Mouse (Mus musculus): Measurements from ENCODE around the gene Rit1. TPM values are rescaled to one million over a fixed set of nuclear protein-coding genes. Genes with fewer than 3 reads are reported as not detected.
A peak's percentile ranks its signal among the peaks of the same experiment; 100 is the strongest.

Rit1 gene
- 62.6 and 65.3 TPM in 2 replicates for polyA plus RNA-seq (2014; fragmentation: Nextera tagmentation; extraction: Ambion mirVana)

- Histone ChIP-seq H3K9me3 (ENCODE audit: control insufficient read depth, low read length) (no peaks in the 10 kb centered on the region), H3K4me2 (ENCODE audit: low read length) (peak within 1 kb of the TSS; percentile 66), H3K4me1 (ENCODE audit: control insufficient read depth in 2 of 2, insufficient read depth in 2 of 2, low read length in 2 of 2) (peaks cover 12 to 25% of the 10 kb centered on the region in 2 experiments), H3K36me3 (ENCODE audit: control insufficient read depth, insufficient read depth, low read length) (peaks cover 60% of the 10 kb centered on the region), H3K4me3 (ENCODE audit: control insufficient read depth in 1 of 2, insufficient read depth in 1 of 2, low read depth in 1 of 2, low read length in 2 of 2) (peak within 1 kb of the TSS; percentile 78 to 87), H3K9ac (ENCODE audit: low read length) (peak within 1 kb of the TSS; percentile 88), H3K27me3 (ENCODE audit: control insufficient read depth, insufficient read depth, low read length) (no peaks in the 10 kb centered on the region), H3K27ac (replicated peaks in 1 of 2; ENCODE audit: control insufficient read depth in 1 of 2, insufficient read depth in 1 of 2, low read depth in 2 of 2, low read length in 2 of 2) (peak within 1 kb of the TSS; percentile 70 to 81)
- ATAC-seq (ENCODE audit: insufficient number of reproducible peaks, insufficient read depth, low FRiP score, low read depth), result peak; percentile 87
- 3% methylated on average over 27 of the region's 27 CpGs for WGBS
Measured at GRCm38 (mm10) chr3:88716399-88717197, at the start of gene Rit1. TSS of gene Rit1 (plus strand) at chr3:88716838.

GRCm38 (mm10) chr3:88677399-88677798, 39.2 kb upstream of the Rit1 start:
- ATAC-seq (ENCODE audit: insufficient number of reproducible peaks, insufficient read depth, low FRiP score, low read depth), result no peak
- no peak overlapping the region for H3K27ac ChIP-seq (replicated peaks in 1 of 2; ENCODE audit: control insufficient read depth in 1 of 2, insufficient read depth in 1 of 2, low read depth in 2 of 2, low read length in 2 of 2)
- H3K4me1 ChIP-seq (ENCODE audit: control insufficient read depth in 2 of 2, insufficient read depth in 2 of 2, low read length in 2 of 2), result peaks cover 0 to 3% of the 10 kb centered on the region in 2 experiments; a peak in 1 of 4 replicates
- no peaks in the 10 kb centered on the region for H3K36me3 ChIP-seq (ENCODE audit: control insufficient read depth, insufficient read depth, low read length)
- H3K27me3 ChIP-seq (ENCODE audit: control insufficient read depth, insufficient read depth, low read length), result no peaks in the 10 kb centered on the region
- H3K9me3 ChIP-seq (ENCODE audit: control insufficient read depth, low read length), result no peaks in the 10 kb centered on the region
- H3K4me2 ChIP-seq (ENCODE audit: low read length), result peak overlapping the region; percentile 64
- peak overlapping the region; percentile 51; the same call in 1 of the 2 replicates for H3K9ac ChIP-seq (ENCODE audit: low read length)
- H3K4me3 ChIP-seq (ENCODE audit: control insufficient read depth in 1 of 2, insufficient read depth in 1 of 2, low read depth in 1 of 2, low read length in 2 of 2), result peak overlapping the region; percentile 21 to 23; a peak in 3 of 4 replicates
- WGBS, result 9% methylated on average over 11 of the region's 11 CpGs

DNA sequence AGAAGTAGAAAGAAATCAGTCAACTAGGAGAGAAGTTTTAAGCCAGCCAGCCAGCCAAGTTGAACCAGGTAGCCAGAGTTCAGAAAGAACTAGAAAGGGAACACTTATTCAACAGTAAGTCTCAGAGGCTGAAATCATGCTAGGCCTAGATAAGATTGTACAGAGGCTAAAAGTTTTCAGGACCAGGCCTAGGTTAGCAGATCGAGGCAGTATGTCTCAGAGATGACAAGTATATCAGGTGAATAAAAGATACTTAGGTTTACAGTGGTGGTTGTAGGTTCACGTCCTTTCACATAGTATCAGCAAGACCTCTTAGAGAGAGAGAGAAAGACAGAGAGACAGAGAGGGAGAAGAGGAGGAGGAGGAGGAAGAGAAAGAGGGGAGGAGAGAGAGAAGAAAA, 32.8 kb upstream of the Rit1 start:
- WGBS, result 65% methylated on average over 2 of the region's 2 CpGs
- peaks cover 3 to 20% of the 10 kb centered on the region in 2 experiments; a peak in 3 of 4 replicates for H3K4me1 ChIP-seq (ENCODE audit: control insufficient read depth in 2 of 2, insufficient read depth in 2 of 2, low read length in 2 of 2)
- no peak overlapping the region for H3K4me3 ChIP-seq (ENCODE audit: control insufficient read depth in 1 of 2, insufficient read depth in 1 of 2, low read depth in 1 of 2, low read length in 2 of 2)
- no peaks in the 10 kb centered on the region for H3K27me3 ChIP-seq (ENCODE audit: control insufficient read depth, insufficient read depth, low read length)
- ATAC-seq (ENCODE audit: insufficient number of reproducible peaks, insufficient read depth, low FRiP score, low read depth), result no peak
- no peak overlapping the region for H3K4me2 ChIP-seq (ENCODE audit: low read length)
- no peaks in the 10 kb centered on the region for H3K9me3 ChIP-seq (ENCODE audit: control insufficient read depth, low read length)
- H3K36me3 ChIP-seq (ENCODE audit: control insufficient read depth, insufficient read depth, low read length), result peaks cover 18% of the 10 kb centered on the region
- H3K27ac ChIP-seq (replicated peaks in 1 of 2; ENCODE audit: control insufficient read depth in 1 of 2, insufficient read depth in 1 of 2, low read depth in 2 of 2, low read length in 2 of 2), result no peak overlapping the region
- no peak overlapping the region for H3K9ac ChIP-seq (ENCODE audit: low read length)

- Histone ChIP-seq H3K4me1 (ENCODE audit: control insufficient read depth in 2 of 2, insufficient read depth in 2 of 2, low read length in 2 of 2) (peaks cover 3 to 20% of the 10 kb centered on the region in 2 experiments; a peak in 3 of 4 replicates), H3K9me3 (ENCODE audit: control insufficient read depth, low read length) (no peaks in the 10 kb centered on the region), H3K4me2 (ENCODE audit: low read length) (peak overlapping the region; percentile 73), H3K9ac (ENCODE audit: low read length) (peak overlapping the region; percentile 98), H3K36me3 (ENCODE audit: control insufficient read depth, insufficient read depth, low read length) (peaks cover 24% of the 10 kb centered on the region), H3K4me3 (ENCODE audit: control insufficient read depth in 1 of 2, insufficient read depth in 1 of 2, low read depth in 1 of 2, low read length in 2 of 2) (peak overlapping the region in 1 of 2 experiments; percentile 99; a peak in 2 of 4 replicates), H3K27ac (replicated peaks in 1 of 2; ENCODE audit: control insufficient read depth in 1 of 2, insufficient read depth in 1 of 2, low read depth in 2 of 2, low read length in 2 of 2) (peak overlapping the region; percentile 86 to 99; a peak in 3 of 4 replicates), H3K27me3 (ENCODE audit: control insufficient read depth, insufficient read depth, low read length) (no peaks in the 10 kb centered on the region)
- 61% methylated on average over 7 of the region's 8 CpGs for WGBS
- ATAC-seq (ENCODE audit: insufficient number of reproducible peaks, insufficient read depth, low FRiP score, low read depth), result no peak
Measured at GRCm38 (mm10) chr3:88684236-88684979, 32.2 kb upstream of the Rit1 start.

DNA sequence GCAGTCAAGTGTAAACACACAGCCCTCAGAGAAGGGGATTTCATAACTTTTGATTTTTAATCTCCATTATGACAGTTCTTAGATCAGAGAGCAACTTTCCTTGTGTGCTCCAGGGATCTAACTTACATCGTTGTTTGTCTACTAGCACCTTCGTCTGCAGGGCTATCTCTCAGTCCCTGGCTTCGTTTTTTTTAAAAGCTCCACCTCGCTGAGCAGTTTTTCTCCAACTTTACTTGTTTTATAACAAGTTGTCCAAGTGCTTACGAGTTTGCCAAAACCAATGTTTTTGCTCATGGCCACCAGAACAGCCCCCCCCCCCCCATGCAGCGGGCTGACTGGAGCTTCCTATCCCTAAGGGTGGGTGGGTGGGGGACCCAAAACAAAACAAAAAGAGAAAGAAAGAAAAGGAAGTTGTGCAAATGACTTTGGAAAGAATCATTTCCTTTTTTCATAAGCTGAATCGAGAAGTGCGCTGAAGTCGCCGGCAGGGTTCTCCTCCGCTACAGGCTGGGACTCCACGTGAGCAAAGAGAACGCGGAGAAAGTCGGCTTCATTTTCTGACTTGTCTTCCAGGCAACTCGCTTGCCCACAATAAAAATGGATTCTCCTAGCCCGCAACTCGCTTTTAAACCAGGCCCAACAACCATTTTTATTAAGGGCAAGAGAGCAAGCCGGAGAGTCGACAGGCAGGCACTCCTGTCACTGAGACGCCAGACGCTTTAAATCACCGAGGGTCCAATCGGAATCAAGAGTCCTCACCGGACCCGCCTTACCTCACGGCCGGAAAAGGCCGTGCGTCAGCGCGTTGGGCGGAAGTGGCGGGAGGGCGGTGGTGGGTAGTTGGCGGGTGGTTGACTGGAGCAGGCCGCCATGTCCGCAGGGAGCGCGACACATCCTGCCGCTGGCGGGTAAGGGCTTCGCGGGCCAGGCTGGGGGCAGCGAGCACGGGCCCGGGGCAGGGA, 31.4 kb upstream of the Rit1 start, which contains the start of gene Khdc4:
Gene Khdc4 (plus strand): TSS at position 824 of the 962 bp plus-strand sequence.
- WGBS, result under 1% methylated on average over 47 of the region's 47 CpGs
- H3K9ac ChIP-seq (ENCODE audit: low read length), result peak within 1 kb of the TSS; percentile 98
- H3K27me3 ChIP-seq (ENCODE audit: control insufficient read depth, insufficient read depth, low read length), result no peaks in the 10 kb centered on the region
- H3K4me2 ChIP-seq (ENCODE audit: low read length), result peak within 1 kb of the TSS; percentile 98
- H3K4me1 ChIP-seq (ENCODE audit: control insufficient read depth in 2 of 2, insufficient read depth in 2 of 2, low read length in 2 of 2), result peaks cover 3 to 20% of the 10 kb centered on the region in 2 experiments; a peak in 3 of 4 replicates
- H3K36me3 ChIP-seq (ENCODE audit: control insufficient read depth, insufficient read depth, low read length), result peaks cover 32% of the 10 kb centered on the region
- ATAC-seq (ENCODE audit: insufficient number of reproducible peaks, insufficient read depth, low FRiP score, low read depth), result peak; percentile 97
- peak within 1 kb of the TSS; percentile 97 to 99 for H3K4me3 ChIP-seq (ENCODE audit: control insufficient read depth in 1 of 2, insufficient read depth in 1 of 2, low read depth in 1 of 2, low read length in 2 of 2)
- peak within 1 kb of the TSS; percentile 97 to 99 for H3K27ac ChIP-seq (replicated peaks in 1 of 2; ENCODE audit: control insufficient read depth in 1 of 2, insufficient read depth in 1 of 2, low read depth in 2 of 2, low read length in 2 of 2)
- no peaks in the 10 kb centered on the region for H3K9me3 ChIP-seq (ENCODE audit: control insufficient read depth, low read length)

DNA sequence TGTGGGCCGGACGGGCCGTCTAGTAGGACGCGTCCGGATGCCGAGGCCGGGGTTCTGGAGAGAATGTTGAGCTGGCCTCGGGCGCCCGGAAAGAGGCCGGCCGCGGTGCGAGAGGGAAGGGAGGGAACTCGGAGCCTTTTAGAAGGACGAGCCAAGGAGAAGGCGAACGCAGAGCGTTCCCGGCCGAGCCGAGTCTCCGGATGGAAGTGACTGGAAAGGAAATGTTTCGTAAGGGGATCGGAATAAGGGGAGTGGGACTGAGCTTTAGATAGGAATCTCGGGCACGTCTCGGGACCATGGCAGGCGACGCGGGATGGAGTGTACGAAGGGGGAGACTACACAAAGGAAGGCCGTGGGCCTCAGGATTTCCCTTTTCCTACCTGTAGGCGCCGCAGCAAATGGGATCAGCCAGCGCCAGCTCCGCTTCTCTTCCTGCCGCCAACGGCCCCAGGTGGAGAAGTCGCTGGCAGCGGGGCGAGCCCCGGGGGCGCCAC, 30.6 kb upstream of the Rit1 start:
- 0% methylated on average over 42 of the region's 45 CpGs for WGBS

More for the DNA sequence above, 30.6 kb upstream of the Rit1 start:
- Histone ChIP-seq H3K36me3 (ENCODE audit: control insufficient read depth, insufficient read depth, low read length) (peaks cover 40% of the 10 kb centered on the region), H3K4me3 (ENCODE audit: control insufficient read depth in 1 of 2, insufficient read depth in 1 of 2, low read depth in 1 of 2, low read length in 2 of 2) (peak overlapping the region; percentile 97 to 99), H3K9ac (ENCODE audit: low read length) (peak overlapping the region; percentile 98), H3K27me3 (ENCODE audit: control insufficient read depth, insufficient read depth, low read length) (no peaks in the 10 kb centered on the region), H3K4me1 (ENCODE audit: control insufficient read depth in 2 of 2, insufficient read depth in 2 of 2, low read length in 2 of 2) (peaks cover 3 to 20% of the 10 kb centered on the region in 2 experiments; a peak in 3 of 4 replicates), H3K4me2 (ENCODE audit: low read length) (peak overlapping the region; percentile 98), H3K27ac (replicated peaks in 1 of 2; ENCODE audit: control insufficient read depth in 1 of 2, insufficient read depth in 1 of 2, low read depth in 2 of 2, low read length in 2 of 2) (peak overlapping the region; percentile 97 to 99), H3K9me3 (ENCODE audit: control insufficient read depth, low read length) (no peaks in the 10 kb centered on the region)
- peak; percentile 54 for ATAC-seq (ENCODE audit: insufficient number of reproducible peaks, insufficient read depth, low FRiP score, low read depth)

Data from heart, embryonic 14.5 days (tissue).